Mouse (Mus musculus) erythroblast, embryonic 14.5 days (primary cell): Measurements from ENCODE around the gene Ints2. TPM values are rescaled to one million over a fixed set of nuclear protein-coding genes. Genes with fewer than 3 reads are reported as not detected.
A peak's percentile ranks its signal among the peaks of the same experiment; 100 is the strongest.
"Not testable (repeated sequence)": the region's sequence is repeated elsewhere in the genome, so short reads cannot be mapped to it uniquely, and the experiment has no call there.

Source experiments
- H3K27me3 ChIP-seq: 2 replicates; pipeline ENCODE4 v1.6.1; 2012; ENCODE audit warnings: inconsistent platforms; ENCODE audit not compliant: control insufficient read depth
- H3K36me3 ChIP-seq: 2 replicates; pipeline ENCODE4 v1.6.1; 2012; ENCODE audit warnings: mild to moderate bottlenecking, inconsistent platforms; ENCODE audit not compliant: control insufficient read depth
- H3K4me1 ChIP-seq: 2 replicates; pipeline ENCODE4 v1.6.1; 2012; ENCODE audit warnings: inconsistent platforms; ENCODE audit not compliant: control insufficient read depth
- H3K4me3 ChIP-seq: replicated peaks from 2 replicates; pipeline ENCODE3; 2012; ENCODE audit warnings: moderate library complexity, mild to moderate bottlenecking, inconsistent platforms
- H3K9me3 ChIP-seq: 2 replicates; pipeline ENCODE4 v1.6.1; 2012; ENCODE audit warnings: low read length, inconsistent platforms, mixed read lengths; ENCODE audit not compliant: control insufficient read depth
- GATA1 ChIP-seq: IDR thresholded peaks from 2 replicates; pipeline ENCODE4 v1.6.1; 2012; ENCODE audit warnings: low read length, inconsistent platforms, mixed read lengths
- TAL1 ChIP-seq: IDR thresholded peaks from 3 replicates; pipeline ENCODE4 v1.6.1; 2012; ENCODE audit warnings: low read length, inconsistent platforms, mixed read lengths
- polyA plus RNA-seq: library from polyadenylated mRNA; stranded (reverse); fragments of >175 nt; gene quantifications from 2 replicates; pipeline ENCODE4 v1.2.3, GENCODE M21; 2012

The Ints2 gene
- polyA plus RNA-seq, 1 experiment, result 0.03 TPM

GRCm38 (mm10) chr11:86199733-86200132, 57.6 kb downstream of the Ints2 start:
- TF ChIP-seq GATA1 (no peak), TAL1 (no peak)
- H3K4me3 ChIP-seq, result peak overlapping the region; percentile 79
- H3K36me3 ChIP-seq, result peaks cover 64% of the 10 kb centered on the region
- no peaks in the 10 kb centered on the region for H3K27me3 ChIP-seq
- peaks cover 13% of the 10 kb centered on the region for H3K9me3 ChIP-seq
- peaks cover 35% of the 10 kb centered on the region for H3K4me1 ChIP-seq

GRCm38 (mm10) chr11:86185224-86185623, 72.2 kb downstream of the Ints2 start:
- not testable (repeated sequence) for H3K27me3 ChIP-seq, H3K4me3 ChIP-seq, H3K9me3 ChIP-seq, H3K4me1 ChIP-seq
- peaks cover 24% of the 10 kb centered on the region for H3K36me3 ChIP-seq

- H3K36me3 ChIP-seq, result peaks cover 10% of the 10 kb centered on the region
- peaks cover 7% of the 10 kb centered on the region; the same call in 1 of the 2 replicates for H3K4me1 ChIP-seq
- no peak overlapping the region for H3K4me3 ChIP-seq
- TF ChIP-seq TAL1 (no peak), GATA1 (no peak)
- H3K27me3 ChIP-seq, result no peaks in the 10 kb centered on the region
- no peaks in the 10 kb centered on the region for H3K9me3 ChIP-seq
These were observed 81.5 kb downstream of the Ints2 start for GRCm38 (mm10) chr11:86175833-86176232.

- no peak for TF ChIP-seq TAL1
- no peak for TF ChIP-seq GATA1
These were observed 83.2 kb downstream of the Ints2 start for GRCm38 (mm10) chr11:86174173-86174572.

GRCm38 (mm10) chr11:86170743-86171142, 86.6 kb downstream of the Ints2 start:
- Histone ChIP-seq H3K36me3 (peaks cover 23% of the 10 kb centered on the region), H3K4me3 (no peak overlapping the region), H3K4me1 (peaks cover 13% of the 10 kb centered on the region; the same call in 1 of the 2 replicates), H3K27me3 (no peaks in the 10 kb centered on the region), H3K9me3 (no peaks in the 10 kb centered on the region)
- no peak for TF ChIP-seq TAL1
- TF ChIP-seq GATA1, result no peak

More at GRCm38 (mm10) chr11:86174173-86174572, 83.2 kb downstream of the Ints2 start:
- H3K4me3 ChIP-seq, result no peak overlapping the region
- no peaks in the 10 kb centered on the region for H3K9me3 ChIP-seq
- H3K27me3 ChIP-seq, result no peaks in the 10 kb centered on the region
- H3K4me1 ChIP-seq, result peaks cover 13% of the 10 kb centered on the region; the same call in 1 of the 2 replicates
- H3K36me3 ChIP-seq, result peaks cover 14% of the 10 kb centered on the region

Other genes with a start within 250 kb of the Ints2 start
- 0.03 and 0.08 TPM in 2 replicates for gene Brip1, start 56.4 kb downstream of the Ints2 start, polyA plus RNA-seq
- gene Med13, start 100.0 kb upstream of the Ints2 start, polyA plus RNA-seq, result 0.34 and 0.42 TPM in 2 replicates
- gene Rnft1, start 227.1 kb upstream of the Ints2 start, polyA plus RNA-seq, result 0.10 and 0.13 TPM in 2 replicates